Mouse (Mus musculus) heart, embryonic 10.5 days (tissue): ENCODE data around the gene Zcchc3. TPM values are rescaled to one million over a fixed set of nuclear protein-coding genes. Genes with fewer than 3 reads are reported as not detected.

ENCODE experiments used
- DNase-seq: peaks from one replicate; pipeline ENCODE4 v3.0.0-alpha.2; 2017; ENCODE audit warnings: low spot score
- H3K27ac ChIP-seq: fragments of 300-500 bp; sonication (generic); 2 replicates; pipeline ENCODE4 v1.5.1; 2016; ENCODE audit warnings: mild to moderate bottlenecking
- H3K27me3 ChIP-seq: fragments of 300-500 bp; sonication (generic); 2 replicates; pipeline ENCODE4 v1.6.1; 2016; ENCODE audit warnings: mild to moderate bottlenecking; ENCODE audit not compliant: poor library complexity, insufficient read depth, severe bottlenecking
- H3K36me3 ChIP-seq: fragments of 300-500 bp; sonication (generic); 2 replicates; pipeline ENCODE4 v1.6.1; 2016; ENCODE audit warnings: mild to moderate bottlenecking, moderate library complexity
- H3K4me1 ChIP-seq: fragments of 300-500 bp; sonication (generic); 2 replicates; pipeline ENCODE4 v1.6.1; 2016; ENCODE audit warnings: mild to moderate bottlenecking
- H3K4me3 ChIP-seq: fragments of 300-500 bp; sonication (generic); 2 replicates; pipeline ENCODE4 v1.5.1; 2016; ENCODE audit warnings: mild to moderate bottlenecking, moderate library complexity
- H3K9me3 ChIP-seq: fragments of 300-500 bp; sonication (generic); 2 replicates; pipeline ENCODE4 v1.6.1; 2016; ENCODE audit warnings: mild to moderate bottlenecking, moderate library complexity
- WGBS: fragments of 180-500 bp; shearing (Covaris S2); methylation state at CpG from one replicate; pipeline ENCODE4 v1.1.7; 2016; 5-methylcytosine and 5-hydroxymethylcytosine counted together
- polyA plus RNA-seq: library from polyadenylated mRNA; unstranded; fragments of >200 nt; fragmentation: Nextera tagmentation; extraction: Ambion mirVana; gene quantifications from 2 replicates; pipeline ENCODE4 v1.2.1, GENCODE M21; 2016

Gene Zcchc3
- 50.6 and 71.3 TPM in 2 replicates for polyA plus RNA-seq

- WGBS = under 1% methylated on average over 65 of the region's 65 CpGs
- H3K4me3 ChIP-seq = peak within 1 kb of the TSS; percentile 97
Observed at GRCm38 (mm10) chr2:152414591-152415165, at the start of gene Zcchc3. TSS of gene Zcchc3 (minus strand) at chr2:152415027.

GRCm38 (mm10) chr2:152459241-152459640 lies 44.4 kb upstream of the Zcchc3 start:
- no peak overlapping the region for H3K4me3 ChIP-seq
- no peak for DNase-seq
- H3K36me3 ChIP-seq = no peaks in the 10 kb centered on the region
- no peaks in the 10 kb centered on the region for H3K9me3 ChIP-seq
- 63% methylated on average over 13 of the region's 13 CpGs for whole genome bisulfite sequencing
- H3K27me3 ChIP-seq = peaks cover 4% of the 10 kb centered on the region; the same call in 1 of the 2 replicates
- no peak overlapping the region for H3K27ac ChIP-seq
- no peaks in the 10 kb centered on the region for H3K4me1 ChIP-seq

More at GRCm38 (mm10) chr2:152414591-152415165, at the start of gene Zcchc3:
- Histone ChIP-seq H3K27ac (peak within 1 kb of the TSS; percentile 100), H3K9me3 (peaks cover 4% of the 10 kb centered on the region; the same call in 1 of the 2 replicates), H3K4me1 (peaks cover 28% of the 10 kb centered on the region), H3K27me3 (no peaks in the 10 kb centered on the region), H3K36me3 (peaks cover 3% of the 10 kb centered on the region; the same call in 1 of the 2 replicates)
- peak; percentile 96 for DNase-seq

GRCm38 (mm10) chr2:152452101-152452781 lies 37.4 kb upstream of the Zcchc3 start:
- Histone ChIP-seq H3K27ac (no peak overlapping the region), H3K9me3 (no peaks in the 10 kb centered on the region), H3K36me3 (no peaks in the 10 kb centered on the region), H3K27me3 (peaks cover 13% of the 10 kb centered on the region; the same call in 1 of the 2 replicates), H3K4me3 (no peak overlapping the region), H3K4me1 (peaks cover 16% of the 10 kb centered on the region)
- WGBS = 75% methylated on average over 4 of the region's 4 CpGs
- DNase-seq = no peak

GRCm38 (mm10) chr2:152450241-152450640 lies 35.4 kb upstream of the Zcchc3 start:
- Histone ChIP-seq H3K36me3 (no peaks in the 10 kb centered on the region), H3K4me1 (peaks cover 21% of the 10 kb centered on the region), H3K9me3 (no peaks in the 10 kb centered on the region), H3K27ac (no peak overlapping the region), H3K27me3 (0 out of 2 replicates have a peak, but pooled peaks cover 9% of the 10 kb centered on the region), H3K4me3 (no peak overlapping the region)
- WGBS = 6% methylated on average over 5 of the region's 5 CpGs
- no peak for DNase-seq

GRCm38 (mm10) chr2:152447461-152447860 lies 32.6 kb upstream of the Zcchc3 start:
- no peak for DNase-seq
- Histone ChIP-seq H3K4me1 (peaks cover 23% of the 10 kb centered on the region), H3K27me3 (0 out of 2 replicates have a peak, but pooled peaks cover 5% of the 10 kb centered on the region), H3K36me3 (no peaks in the 10 kb centered on the region), H3K9me3 (no peaks in the 10 kb centered on the region), H3K27ac (peak overlapping the region; percentile 42; the same call in 1 of the 2 replicates), H3K4me3 (no peak overlapping the region)
- 40% methylated on average over 5 of the region's 5 CpGs for WGBS

- H3K4me1 ChIP-seq = peaks cover 23% of the 10 kb centered on the region
Observed at GRCm38 (mm10) chr2:152446642-152447041, 31.8 kb upstream of the Zcchc3 start.

GRCm38 (mm10) chr2:152443281-152443680 lies 28.5 kb upstream of the Zcchc3 start:
- 76% methylated on average over 8 of the region's 8 CpGs for WGBS
- no peaks in the 10 kb centered on the region for H3K9me3 ChIP-seq
- no peak for DNase-seq
- H3K27me3 ChIP-seq = no peaks in the 10 kb centered on the region
- H3K4me3 ChIP-seq = no peak overlapping the region
- peaks cover 20% of the 10 kb centered on the region for H3K4me1 ChIP-seq
- H3K36me3 ChIP-seq = no peaks in the 10 kb centered on the region
- H3K27ac ChIP-seq = no peak overlapping the region

More at GRCm38 (mm10) chr2:152446642-152447041, 31.8 kb upstream of the Zcchc3 start:
- Histone ChIP-seq H3K36me3 (no peaks in the 10 kb centered on the region), H3K27ac (peak overlapping the region; percentile 42; the same call in 1 of the 2 replicates), H3K4me3 (no peak overlapping the region), H3K9me3 (no peaks in the 10 kb centered on the region), H3K27me3 (no peaks in the 10 kb centered on the region)
- 43% methylated on average over 2 of the region's 2 CpGs for WGBS
- DNase-seq = no peak

- Histone ChIP-seq H3K4me3 (no peak overlapping the region), H3K27me3 (no peaks in the 10 kb centered on the region), H3K4me1 (peaks cover 16% of the 10 kb centered on the region), H3K9me3 (no peaks in the 10 kb centered on the region), H3K36me3 (no peaks in the 10 kb centered on the region), H3K27ac (no peak overlapping the region)
- DNase-seq = no peak
- 75% methylated on average over 4 of the region's 4 CpGs for WGBS
Observed at GRCm38 (mm10) chr2:152442322-152442721, 27.5 kb upstream of the Zcchc3 start.

GRCm38 (mm10) chr2:152439833-152440232 lies 25.0 kb upstream of the Zcchc3 start:
- Histone ChIP-seq H3K27ac (no peak overlapping the region), H3K4me1 (peaks cover 31% of the 10 kb centered on the region), H3K9me3 (no peaks in the 10 kb centered on the region), H3K4me3 (no peak overlapping the region), H3K36me3 (no peaks in the 10 kb centered on the region), H3K27me3 (no peaks in the 10 kb centered on the region)
- WGBS = 79% methylated on average over 2 of the region's 2 CpGs
- DNase-seq = no peak

GRCm38 (mm10) chr2:152438963-152439362 lies 24.1 kb upstream of the Zcchc3 start:
- Histone ChIP-seq H3K36me3 (no peaks in the 10 kb centered on the region), H3K4me3 (no peak overlapping the region), H3K27ac (no peak overlapping the region), H3K27me3 (no peaks in the 10 kb centered on the region), H3K9me3 (no peaks in the 10 kb centered on the region), H3K4me1 (peaks cover 25% of the 10 kb centered on the region)
- no peak for DNase-seq
- WGBS = 70% methylated on average over 1 of the region's 1 CpGs

- 2% methylated on average over 23 of the region's 23 CpGs for WGBS
- DNase-seq = peak; percentile 93
- peak overlapping the region; percentile 89 for H3K27ac ChIP-seq
- no peaks in the 10 kb centered on the region for H3K27me3 ChIP-seq
- H3K9me3 ChIP-seq = no peaks in the 10 kb centered on the region
- H3K36me3 ChIP-seq = no peaks in the 10 kb centered on the region
- peaks cover 29% of the 10 kb centered on the region for H3K4me1 ChIP-seq
- H3K4me3 ChIP-seq = peak overlapping the region; percentile 58
Observed at GRCm38 (mm10) chr2:152436983-152437860, 22.4 kb upstream of the Zcchc3 start.

GRCm38 (mm10) chr2:152436405-152436901 lies 21.6 kb upstream of the Zcchc3 start:
- peak; percentile 85 for DNase-seq
- Histone ChIP-seq H3K27ac (peak overlapping the region; percentile 89), H3K4me1 (peaks cover 29% of the 10 kb centered on the region), H3K4me3 (peak overlapping the region; percentile 58; the same call in 1 of the 2 replicates), H3K9me3 (no peaks in the 10 kb centered on the region), H3K36me3 (no peaks in the 10 kb centered on the region), H3K27me3 (no peaks in the 10 kb centered on the region)
- 43% methylated on average over 7 of the region's 7 CpGs for WGBS
